Mouse (Mus musculus) bone marrow, adult 2 months (tissue): ENCODE data around the gene Plekha1.

Source experiments
- CTCF ChIP-seq: fragments of 200-500 bp; IDR thresholded peaks from 2 replicates; pipeline ENCODE4 v1.5.1; 2011; ENCODE audit warnings: low read length, control low read depth; ENCODE audit not compliant: control insufficient read depth, insufficient read depth
- POLR2A ChIP-seq: fragments of 200-500 bp; IDR thresholded peaks from 2 replicates; pipeline ENCODE4 v1.6.1; 2011; ENCODE audit warnings: low read depth, mild to moderate bottlenecking, control low read depth, low read length, borderline replicate concordance; ENCODE audit not compliant: control insufficient read depth

DNA sequence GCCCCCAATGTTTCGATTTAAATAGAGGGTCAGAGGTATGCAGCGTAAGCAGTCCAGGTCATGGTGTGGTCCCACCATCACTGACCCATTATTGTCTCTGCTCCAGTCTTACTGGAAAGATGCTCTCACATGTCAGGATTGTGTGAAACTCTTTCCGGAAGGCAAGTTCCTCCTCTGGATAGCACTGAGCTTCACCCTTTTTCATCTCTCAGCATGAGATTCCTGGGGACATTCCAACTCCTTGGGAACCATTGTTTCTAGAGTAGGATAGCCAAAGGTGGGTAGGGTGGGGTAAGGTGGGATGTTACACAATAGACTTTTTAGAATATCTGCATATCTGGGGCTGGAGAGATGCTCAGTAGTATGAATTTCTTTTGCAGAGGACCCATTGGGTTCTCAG, 80.2 kb downstream of the Plekha1 start:
- no peak for TF ChIP-seq CTCF
- no peak for TF ChIP-seq POLR2A
